Mouse (Mus musculus) embryonic fibroblast, embryonic 13.5 days (primary cell): ENCODE data around the gene Gm11639.

Experiments used
- CTCF ChIP-seq: IDR thresholded peaks from 2 replicates; pipeline ENCODE4 v1.5.1; 2011; ENCODE audit warnings: mild to moderate bottlenecking, control low read depth, low read length, moderate library complexity, borderline replicate concordance; ENCODE audit not compliant: insufficient read depth
- POLR2A ChIP-seq: IDR thresholded peaks from 2 replicates; pipeline ENCODE4 v1.6.1; 2011; ENCODE audit warnings: low read depth, mild to moderate bottlenecking, control low read depth, low read length, moderate library complexity

DNA sequence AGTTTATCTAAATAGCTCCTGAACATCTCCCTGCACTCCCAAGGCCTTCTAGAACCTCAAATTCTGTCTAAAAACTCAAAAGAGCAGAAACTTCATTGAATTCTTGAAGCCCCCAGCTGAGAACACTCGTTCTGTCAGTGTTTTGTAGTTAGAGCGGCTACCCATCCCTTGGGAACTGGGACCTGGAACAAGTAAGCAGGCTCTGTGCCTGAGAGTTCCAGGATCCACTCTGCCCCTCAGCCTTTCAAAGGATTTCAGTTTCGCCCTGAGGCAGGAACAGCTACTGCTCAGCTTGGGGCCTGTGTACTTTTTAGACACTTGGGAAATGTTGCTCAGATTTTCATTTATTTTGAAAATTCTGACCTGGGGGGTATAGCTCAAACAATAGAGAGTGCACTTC is 461.1 kb downstream of the Gm11639 start, which contains the start of gene Gm10842:
- no peak for TF ChIP-seq CTCF
- TF ChIP-seq POLR2A, result no peak
